Mouse (Mus musculus) MEL (cell line): ENCODE measurements around the gene Thg1l.

ENCODE experiments used
- CHD2 ChIP-seq: IDR thresholded peaks from 2 replicates; pipeline ENCODE4 v1.6.1; 2011; ENCODE audit warnings: low read length, improper control_type of control experiment
- CTCF ChIP-seq, 3 experiments: IDR thresholded peaks in 2 of 3; conservative IDR thresholded peaks in 1 of 3; 2 replicates each; pipeline ENCODE4 v1.5.1; 2011 to 2012; ENCODE audit warnings: low read length in 3 of 3, low read depth in 2 of 3, mild to moderate bottlenecking in 2 of 3, improper control_type of control experiment in 1 of 3, inconsistent platforms in 1 of 3, mixed read lengths in 1 of 3, moderate library complexity in 1 of 3; ENCODE audit not compliant: control insufficient read depth in 1 of 3, insufficient read depth in 1 of 3, poor library complexity in 1 of 3, severe bottlenecking in 1 of 3
- MYB ChIP-seq: IDR thresholded peaks from 2 replicates; pipeline ENCODE4 v1.6.1; 2011; ENCODE audit warnings: mild to moderate bottlenecking, low read depth, low read length, improper control_type of control experiment
- SIN3A ChIP-seq: IDR thresholded peaks from 2 replicates; pipeline ENCODE4 v1.6.1; 2012; ENCODE audit warnings: low read length, improper control_type of control experiment, inconsistent platforms

DNA sequence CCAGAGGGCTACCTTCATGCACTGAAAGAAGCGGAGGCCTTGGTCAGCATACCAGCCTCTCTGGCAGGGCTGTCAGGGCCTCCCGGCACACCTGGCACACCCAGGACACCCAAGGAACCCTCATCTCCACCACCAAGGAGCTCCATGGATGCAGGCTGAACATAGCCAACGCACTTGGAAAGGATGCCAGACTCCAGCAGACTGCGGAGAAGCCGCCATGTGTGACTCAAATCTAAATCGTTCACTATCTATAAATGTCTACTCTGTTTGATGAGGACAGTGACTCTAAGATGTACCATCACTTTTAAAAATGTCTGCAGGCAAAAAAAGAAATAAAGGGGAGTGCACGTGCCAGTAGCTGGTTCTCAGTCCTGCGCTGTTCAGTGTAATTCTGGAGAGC, 17.8 kb downstream of the Thg1l start:
- TF ChIP-seq CHD2 (no peak), CTCF (IDR thresholded peaks at IDR 0.05 in 2 of 3, conservative IDR thresholded peaks at IDR 0.05 in 1 of 3; ENCODE audit: control insufficient read depth in 1 of 3, insufficient read depth in 1 of 3, low read depth in 2 of 3, low read length in 3 of 3, poor library complexity in 1 of 3, severe bottlenecking in 1 of 3) (no peak), MYB (no peak), SIN3A (no peak)
